Mouse (Mus musculus): ENCODE measurements around the gene Fyn. TPM values are rescaled to one million over a fixed set of nuclear protein-coding genes. Genes with fewer than 3 reads are reported as not detected.
A peak's percentile ranks its signal among the peaks of the same experiment; 100 is the strongest.

Gene Fyn
- total RNA-seq, 2 experiments from 2014 or later: 176 to 188 TPM

- intact Hi-C loops (cut with DNase I): loop anchor here (5.0 kb wide), 1 partner anchor 145 kb away; no protein-coding TSS in a partner anchor
- DNase-seq (ENCODE audit: extremely low spot score in 1 of 2, low spot score in 2 of 2): no peak
Measured at GRCm38 (mm10) chr10:39517375-39517774, 148.7 kb downstream of the Fyn start.

DNA sequence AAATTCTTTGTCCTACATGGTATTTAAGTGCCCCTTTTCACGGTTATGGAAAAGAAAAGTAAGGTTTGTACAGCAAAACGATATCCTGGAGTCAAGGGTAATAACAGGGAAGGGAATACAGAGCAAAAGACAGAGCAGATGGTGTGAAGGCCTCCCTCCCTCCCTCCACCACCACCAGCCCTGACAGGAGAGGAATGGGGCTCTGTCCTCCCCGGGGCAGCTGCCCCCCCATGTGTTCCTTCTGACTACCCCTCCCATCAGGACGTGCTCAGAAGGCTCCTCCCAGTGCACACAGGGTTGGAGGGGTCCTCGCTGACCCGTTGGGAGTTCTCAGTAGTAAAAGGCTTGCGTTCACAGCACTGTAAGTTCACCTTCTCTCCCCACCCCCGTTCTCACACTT is 149.6 kb downstream of the Fyn start:
- intact Hi-C loops (cut with DNase I): loop anchor here (5.0 kb wide), 1 partner anchor 146 kb away; no protein-coding TSS in a partner anchor

GRCm38 (mm10) chr10:39518859-39519258 is 150.2 kb downstream of the Fyn start:
- intact Hi-C loops (cut with DNase I): loop anchor here (5.0 kb wide), 1 partner anchor 147 kb away; no protein-coding TSS in a partner anchor
- no peak for DNase-seq (ENCODE audit: extremely low spot score in 1 of 2, low spot score in 2 of 2)

More for the DNA sequence above, 149.6 kb downstream of the Fyn start:
- DNase-seq (ENCODE audit: extremely low spot score in 1 of 2, low spot score in 2 of 2): no peak

GRCm38 (mm10) chr10:39520123-39520989 is 151.7 kb downstream of the Fyn start:
- intact Hi-C loops (cut with DNase I): loop anchor here (2.0 kb wide), 2 partner anchors 280 to 350 kb away; no protein-coding TSS in a partner anchor

GRCm38 (mm10) chr10:39521327-39521726 is 152.7 kb downstream of the Fyn start:
- DNase-seq (ENCODE audit: extremely low spot score in 1 of 2, low spot score in 2 of 2): no peak
- intact Hi-C loops (cut with DNase I): loop anchor here (2.0 kb wide), 2 partner anchors 281 to 351 kb away; no protein-coding TSS in a partner anchor

More at GRCm38 (mm10) chr10:39520123-39520989, 151.7 kb downstream of the Fyn start:
- DNase-seq (ENCODE audit: extremely low spot score in 1 of 2, low spot score in 2 of 2): peak; percentile 74 to 76

GRCm38 (mm10) chr10:39521861-39522391 is 153.3 kb downstream of the Fyn start:
- intact Hi-C loops (cut with DNase I): loop anchor here (2.0 kb wide), 2 partner anchors 281 to 351 kb away; no protein-coding TSS in a partner anchor

GRCm38 (mm10) chr10:39522857-39523614 is 154.4 kb downstream of the Fyn start:
- DNase-seq (ENCODE audit: extremely low spot score in 1 of 2, low spot score in 2 of 2): no peak
- intact Hi-C loops (cut with DNase I): no loop called here

More at GRCm38 (mm10) chr10:39521861-39522391, 153.3 kb downstream of the Fyn start:
- DNase-seq (ENCODE audit: extremely low spot score in 1 of 2, low spot score in 2 of 2): no peak

DNA sequence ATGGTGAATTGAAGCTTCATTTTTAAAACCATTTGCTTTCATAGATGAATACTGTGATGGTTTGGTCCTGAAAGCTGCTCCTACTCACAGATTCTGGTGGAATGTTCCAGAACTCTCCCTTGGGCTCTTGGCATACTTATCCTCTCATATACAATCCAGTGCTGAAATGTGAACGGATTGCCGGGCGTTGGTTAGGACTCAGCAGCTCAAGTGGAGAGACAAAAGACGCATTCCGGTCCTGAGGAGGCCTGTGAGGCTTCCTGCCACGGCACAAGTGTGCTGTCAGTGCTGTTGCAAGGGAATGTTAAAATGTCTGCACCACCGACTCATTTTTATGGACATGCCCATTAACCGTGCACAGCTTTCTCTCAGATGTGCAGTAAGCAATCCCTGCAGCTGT is 155.7 kb downstream of the Fyn start:
- intact Hi-C loops (cut with DNase I): no loop called here
- no peak for DNase-seq (ENCODE audit: extremely low spot score in 1 of 2, low spot score in 2 of 2)

- no peak for DNase-seq (ENCODE audit: extremely low spot score in 1 of 2, low spot score in 2 of 2)
- intact Hi-C loops (cut with DNase I): no loop called here
Measured at GRCm38 (mm10) chr10:39525431-39525830, 156.8 kb downstream of the Fyn start.

GRCm38 (mm10) chr10:39527113-39527512 is 158.5 kb downstream of the Fyn start:
- intact Hi-C loops (cut with DNase I): no loop called here
- DNase-seq (ENCODE audit: extremely low spot score in 1 of 2, low spot score in 2 of 2): no peak

DNA sequence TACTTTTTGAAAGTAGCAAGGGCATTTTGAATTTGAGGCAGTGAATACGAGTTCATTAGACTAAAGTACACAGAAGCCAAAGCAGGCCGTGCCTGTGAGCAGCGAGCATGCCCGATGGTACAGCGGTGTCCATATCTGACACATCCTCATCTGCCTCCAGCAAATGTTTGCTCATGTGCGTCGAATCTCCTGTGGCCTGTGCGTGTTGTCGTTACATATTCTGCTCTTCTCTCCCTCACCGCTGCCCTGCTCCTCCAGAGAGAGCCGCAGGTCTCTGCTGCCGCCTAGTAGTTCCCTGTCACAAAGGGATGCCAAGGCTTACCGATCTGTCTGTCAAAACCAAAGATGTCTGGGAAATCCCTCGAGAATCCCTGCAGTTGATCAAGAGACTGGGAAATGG is 160.5 kb downstream of the Fyn start:
- intact Hi-C loops (cut with DNase I): no loop called here
- no peak for DNase-seq (ENCODE audit: extremely low spot score in 1 of 2, low spot score in 2 of 2)

DNA sequence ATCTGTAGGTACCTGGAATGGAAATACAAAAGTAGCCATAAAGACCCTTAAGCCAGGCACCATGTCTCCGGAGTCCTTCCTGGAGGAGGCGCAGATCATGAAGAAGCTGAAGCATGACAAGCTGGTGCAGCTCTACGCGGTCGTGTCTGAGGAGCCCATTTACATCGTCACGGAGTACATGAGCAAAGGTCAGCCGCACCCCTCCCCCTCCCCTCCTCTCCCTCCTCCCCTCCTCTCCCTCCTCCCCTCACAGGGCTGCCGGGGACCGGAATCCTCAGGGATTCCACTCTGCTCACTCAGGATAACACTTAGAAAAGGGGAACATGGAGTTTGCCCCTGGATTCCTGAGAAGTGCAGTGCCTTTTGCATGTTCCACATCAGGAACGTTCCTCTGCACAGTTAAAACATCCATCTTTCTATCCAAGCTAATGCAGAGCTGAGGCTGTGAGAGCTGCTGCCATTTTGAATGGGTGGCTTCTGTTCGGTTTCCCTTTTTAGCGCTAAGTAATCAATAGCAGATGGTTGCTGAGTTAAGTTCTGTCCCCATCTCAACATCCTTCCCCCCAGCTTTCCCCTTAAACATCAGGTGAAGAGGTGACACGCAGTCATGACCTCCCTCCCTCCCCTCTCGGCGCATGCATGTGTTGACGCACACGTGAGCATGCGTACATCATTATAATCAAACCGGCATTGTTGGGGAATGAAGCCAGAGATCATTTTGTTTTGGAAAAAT is 163.5 kb downstream of the Fyn start:
- intact Hi-C loops (cut with DNase I): no loop called here
- DNase-seq (ENCODE audit: extremely low spot score in 1 of 2, low spot score in 2 of 2): no peak

GRCm38 (mm10) chr10:39532823-39533222 is 164.2 kb downstream of the Fyn start:
- intact Hi-C loops (cut with DNase I): no loop called here
- DNase-seq (ENCODE audit: extremely low spot score in 1 of 2, low spot score in 2 of 2): no peak

GRCm38 (mm10) chr10:39534324-39535026 is 165.8 kb downstream of the Fyn start:
- no peak for DNase-seq (ENCODE audit: extremely low spot score in 1 of 2, low spot score in 2 of 2)

GRCm38 (mm10) chr10:39535347-39535746 is 166.7 kb downstream of the Fyn start:
- intact Hi-C loops (cut with DNase I): no loop called here
- DNase-seq (ENCODE audit: extremely low spot score in 1 of 2, low spot score in 2 of 2): no peak

More at GRCm38 (mm10) chr10:39534324-39535026, 165.8 kb downstream of the Fyn start:
- intact Hi-C loops (cut with DNase I): no loop called here

DNA sequence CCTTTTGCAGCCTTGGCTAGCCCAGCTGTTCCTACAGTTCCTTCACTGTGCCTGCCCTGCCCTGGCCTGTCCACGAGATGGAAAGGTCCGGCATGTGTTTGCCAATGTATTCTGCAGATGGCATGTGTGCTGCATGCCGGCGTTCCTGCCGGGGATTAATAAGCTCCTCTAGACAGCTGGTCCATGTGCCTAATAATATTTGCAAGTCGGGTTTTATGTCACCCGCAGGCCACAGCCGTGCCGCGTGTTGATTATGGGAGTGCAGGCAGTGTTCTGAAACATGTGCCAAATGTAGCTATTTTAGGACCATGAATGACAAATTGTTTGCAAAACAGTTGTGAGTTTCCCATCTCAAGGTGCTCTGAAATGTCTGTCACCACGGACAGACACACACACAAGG is 167.6 kb downstream of the Fyn start:
- DNase-seq (ENCODE audit: extremely low spot score in 1 of 2, low spot score in 2 of 2): no peak
- intact Hi-C loops (cut with DNase I): no loop called here

DNA sequence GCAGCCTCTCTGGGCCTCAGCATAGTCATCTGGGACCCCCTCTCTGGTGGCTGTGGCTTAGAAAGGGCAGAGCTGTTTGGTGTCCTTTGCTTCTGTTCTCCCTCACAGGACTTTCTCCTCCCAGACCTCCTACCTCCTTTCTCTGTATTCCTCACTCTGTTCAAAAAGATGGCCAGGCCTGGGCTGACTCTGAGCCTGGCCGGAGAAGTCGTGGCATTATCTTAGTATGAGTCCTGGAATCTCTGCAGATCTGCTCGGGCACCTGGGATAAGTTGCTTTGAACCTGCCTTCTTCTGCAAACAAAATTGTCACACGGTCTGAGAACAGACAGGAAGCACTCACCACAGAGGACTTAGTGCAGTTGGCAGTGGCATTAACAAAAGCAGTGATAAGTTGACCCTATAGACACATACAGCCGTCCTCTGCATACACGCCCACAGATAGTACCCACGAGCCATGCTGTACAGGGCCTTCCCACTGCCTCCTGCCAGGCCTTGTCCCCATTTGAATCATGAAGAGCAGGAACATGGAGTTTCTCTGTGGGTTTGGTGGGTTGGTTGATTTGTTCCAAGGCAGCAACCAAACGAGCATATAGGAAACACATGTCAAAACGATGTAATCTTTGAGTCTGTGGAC is 171.5 kb downstream of the Fyn start:
- no peak for DNase-seq (ENCODE audit: extremely low spot score in 1 of 2, low spot score in 2 of 2)
- intact Hi-C loops (cut with DNase I): no loop called here

Data from left cerebral cortex, postnatal 10 days (tissue).